Mouse (Mus musculus): ENCODE measurements around the gene Smarca4. TPM values are rescaled to one million over a fixed set of nuclear protein-coding genes. Genes with fewer than 3 reads are reported as not detected.
A peak's percentile ranks its signal among the peaks of the same experiment; 100 is the strongest.

Smarca4 gene
- polyA plus RNA-seq, 1 experiment from 2014 or later = 27.2 TPM

- Histone ChIP-seq H3K4me1 (replicated peaks; ENCODE audit: control insufficient read depth, insufficient read depth) (no peaks in the 10 kb centered on the region), H3K27me3 (ENCODE audit: control insufficient read depth, insufficient read depth, low read length) (no peaks in the 10 kb centered on the region), H3K4me2 (replicated peaks; ENCODE audit: low read depth) (no peak overlapping the region), H3K36me3 (ENCODE audit: control insufficient read depth, insufficient read depth, low read length) (peaks cover 9% of the 10 kb centered on the region; the same call in 1 of the 2 replicates), H3K4me3 (ENCODE audit: low read depth, low read length) (no peak overlapping the region), H3K27ac (replicated peaks) (no peak overlapping the region), H3K9me3 (ENCODE audit: control insufficient read depth, low read length) (no peaks in the 10 kb centered on the region), H3K9ac (ENCODE audit: low read length) (no peak overlapping the region)
- ATAC-seq (ENCODE audit: low FRiP score, low TSS enrichment) (no peak), DNase-seq (ENCODE audit: low spot score) (peak; percentile 42)
- no peak for TF ChIP-seq EP300 (optimal IDR thresholded peaks at IDR 0.05)
- peak; percentile 74 for TF ChIP-seq CTCF (IDR thresholded peaks at IDR 0.05; ENCODE audit: low read depth)
- 50% methylated on average over 3 of the region's 3 CpGs for WGBS
Observed at GRCm38 (mm10) chr9:21630673-21631072, 14.7 kb downstream of the Smarca4 start.

GRCm38 (mm10) chr9:21633106-21633505, 17.1 kb downstream of the Smarca4 start:
- WGBS = 82% methylated on average over 3 of the region's 3 CpGs
- no peak for DNase-seq (ENCODE audit: low spot score)

GRCm38 (mm10) chr9:21635639-21636038, 19.7 kb downstream of the Smarca4 start:
- TF ChIP-seq CTCF (IDR thresholded peaks at IDR 0.05; ENCODE audit: low read depth) (no peak), EP300 (optimal IDR thresholded peaks at IDR 0.05) (no peak)
- 62% methylated on average over 7 of the region's 7 CpGs for WGBS

More at GRCm38 (mm10) chr9:21633106-21633505, 17.1 kb downstream of the Smarca4 start:
- Histone ChIP-seq H3K4me3 (ENCODE audit: low read depth, low read length) (no peak overlapping the region), H3K36me3 (ENCODE audit: control insufficient read depth, insufficient read depth, low read length) (peaks cover 29% of the 10 kb centered on the region; the same call in 1 of the 2 replicates), H3K4me2 (replicated peaks; ENCODE audit: low read depth) (no peak overlapping the region), H3K9me3 (ENCODE audit: control insufficient read depth, low read length) (no peaks in the 10 kb centered on the region), H3K27ac (replicated peaks) (no peak overlapping the region), H3K27me3 (ENCODE audit: control insufficient read depth, insufficient read depth, low read length) (no peaks in the 10 kb centered on the region), H3K9ac (ENCODE audit: low read length) (no peak overlapping the region), H3K4me1 (replicated peaks; ENCODE audit: control insufficient read depth, insufficient read depth) (no peaks in the 10 kb centered on the region)
- ATAC-seq (ENCODE audit: low FRiP score, low TSS enrichment) = no peak
- TF ChIP-seq EP300 (optimal IDR thresholded peaks at IDR 0.05) (no peak), CTCF (IDR thresholded peaks at IDR 0.05; ENCODE audit: low read depth) (no peak)

GRCm38 (mm10) chr9:21639031-21639430, 23.1 kb downstream of the Smarca4 start:
- Histone ChIP-seq H3K27me3 (ENCODE audit: control insufficient read depth, insufficient read depth, low read length) (no peaks in the 10 kb centered on the region), H3K27ac (replicated peaks) (no peak overlapping the region), H3K4me1 (replicated peaks; ENCODE audit: control insufficient read depth, insufficient read depth) (no peaks in the 10 kb centered on the region), H3K4me2 (replicated peaks; ENCODE audit: low read depth) (no peak overlapping the region), H3K9me3 (ENCODE audit: control insufficient read depth, low read length) (no peaks in the 10 kb centered on the region), H3K36me3 (ENCODE audit: control insufficient read depth, insufficient read depth, low read length) (peaks cover 59% of the 10 kb centered on the region), H3K4me3 (ENCODE audit: low read depth, low read length) (no peak overlapping the region), H3K9ac (ENCODE audit: low read length) (no peak overlapping the region)
- ATAC-seq (ENCODE audit: low FRiP score, low TSS enrichment) (no peak), DNase-seq (ENCODE audit: low spot score) (no peak)
- TF ChIP-seq CTCF (IDR thresholded peaks at IDR 0.05; ENCODE audit: low read depth) (no peak), EP300 (optimal IDR thresholded peaks at IDR 0.05) (no peak)
- WGBS = 93% methylated on average over 11 of the region's 11 CpGs

More at GRCm38 (mm10) chr9:21635639-21636038, 19.7 kb downstream of the Smarca4 start:
- no peak for DNase-seq (ENCODE audit: low spot score)
- H3K9ac ChIP-seq (ENCODE audit: low read length) = no peak overlapping the region
- H3K9me3 ChIP-seq (ENCODE audit: control insufficient read depth, low read length) = no peaks in the 10 kb centered on the region
- H3K4me1 ChIP-seq (replicated peaks; ENCODE audit: control insufficient read depth, insufficient read depth) = no peaks in the 10 kb centered on the region
- H3K36me3 ChIP-seq (ENCODE audit: control insufficient read depth, insufficient read depth, low read length) = peaks cover 44% of the 10 kb centered on the region
- H3K4me3 ChIP-seq (ENCODE audit: low read depth, low read length) = no peak overlapping the region
- no peaks in the 10 kb centered on the region for H3K27me3 ChIP-seq (ENCODE audit: control insufficient read depth, insufficient read depth, low read length)
- H3K4me2 ChIP-seq (replicated peaks; ENCODE audit: low read depth) = no peak overlapping the region
- H3K27ac ChIP-seq (replicated peaks) = no peak overlapping the region
- ATAC-seq (ENCODE audit: low FRiP score, low TSS enrichment) = peak; percentile 33; the same call in 1 of the 2 replicates

GRCm38 (mm10) chr9:21646366-21646765, 30.4 kb downstream of the Smarca4 start:
- ATAC-seq (ENCODE audit: low FRiP score, low TSS enrichment) = no peak
- peaks cover 38% of the 10 kb centered on the region for H3K36me3 ChIP-seq (ENCODE audit: control insufficient read depth, insufficient read depth, low read length)
- H3K9ac ChIP-seq (ENCODE audit: low read length) = no peak overlapping the region
- no peaks in the 10 kb centered on the region for H3K4me1 ChIP-seq (replicated peaks; ENCODE audit: control insufficient read depth, insufficient read depth)
- no peak for TF ChIP-seq EP300 (optimal IDR thresholded peaks at IDR 0.05)
- TF ChIP-seq CTCF (IDR thresholded peaks at IDR 0.05; ENCODE audit: low read depth) = no peak
- no peak overlapping the region for H3K4me2 ChIP-seq (replicated peaks; ENCODE audit: low read depth)
- H3K27me3 ChIP-seq (ENCODE audit: control insufficient read depth, insufficient read depth, low read length) = no peaks in the 10 kb centered on the region
- H3K27ac ChIP-seq (replicated peaks) = no peak overlapping the region
- no peak overlapping the region for H3K4me3 ChIP-seq (ENCODE audit: low read depth, low read length)
- no peak for DNase-seq (ENCODE audit: low spot score)
- WGBS = 98% methylated on average over 3 of the region's 3 CpGs
- H3K9me3 ChIP-seq (ENCODE audit: control insufficient read depth, low read length) = no peaks in the 10 kb centered on the region

- H3K9ac ChIP-seq (ENCODE audit: low read length) = no peak overlapping the region
- H3K4me2 ChIP-seq (replicated peaks; ENCODE audit: low read depth) = no peak overlapping the region
- no peak for DNase-seq (ENCODE audit: low spot score)
- WGBS = 90% methylated on average over 6 of the region's 6 CpGs
- no peaks in the 10 kb centered on the region for H3K9me3 ChIP-seq (ENCODE audit: control insufficient read depth, low read length)
- TF ChIP-seq EP300 (optimal IDR thresholded peaks at IDR 0.05) (no peak), CTCF (IDR thresholded peaks at IDR 0.05; ENCODE audit: low read depth) (no peak)
- H3K27me3 ChIP-seq (ENCODE audit: control insufficient read depth, insufficient read depth, low read length) = no peaks in the 10 kb centered on the region
- peaks cover 28% of the 10 kb centered on the region; the same call in 1 of the 2 replicates for H3K36me3 ChIP-seq (ENCODE audit: control insufficient read depth, insufficient read depth, low read length)
- no peaks in the 10 kb centered on the region for H3K4me1 ChIP-seq (replicated peaks; ENCODE audit: control insufficient read depth, insufficient read depth)
- ATAC-seq (ENCODE audit: low FRiP score, low TSS enrichment) = no peak
- H3K27ac ChIP-seq (replicated peaks) = no peak overlapping the region
- no peak overlapping the region for H3K4me3 ChIP-seq (ENCODE audit: low read depth, low read length)
Observed at GRCm38 (mm10) chr9:21647721-21648120, 31.8 kb downstream of the Smarca4 start.

Data from stomach, postnatal 0 days (tissue).